Mouse (Mus musculus) limb, embryonic 13.5 days (tissue): ENCODE measurements around the gene Rpl27a. TPM values are rescaled to one million over a fixed set of nuclear protein-coding genes. Genes with fewer than 3 reads are reported as not detected.

ENCODE experiments used
- ATAC-seq: fragments of 200-750 bp; cut with Nextera tagmentation; 2 replicates; pipeline ENCODE4 v1.8.0; 2017; ENCODE audit warnings: low read depth, moderate number of reproducible peaks, moderate TSS enrichment; ENCODE audit not compliant: low FRiP score
- H3K27ac ChIP-seq: fragments of 300-500 bp; sonication (generic); 2 replicates; pipeline ENCODE4 v1.5.1; 2015; ENCODE audit warnings: inconsistent platforms, mild to moderate bottlenecking, moderate library complexity
- H3K27me3 ChIP-seq: fragments of 300-500 bp; sonication (generic); 2 replicates; pipeline ENCODE4 v1.6.1; 2015; ENCODE audit warnings: mild to moderate bottlenecking, inconsistent platforms
- H3K36me3 ChIP-seq: fragments of 300-500 bp; sonication (generic); 2 replicates; pipeline ENCODE4 v1.6.1; 2015; ENCODE audit warnings: inconsistent platforms, mild to moderate bottlenecking, moderate library complexity
- H3K4me1 ChIP-seq: fragments of 300-500 bp; sonication (generic); 2 replicates; pipeline ENCODE4 v1.6.1; 2015; ENCODE audit warnings: inconsistent platforms
- H3K4me2 ChIP-seq: fragments of 300-500 bp; sonication (generic); replicated peaks from 2 replicates; pipeline ENCODE4 v1.6.1; 2015; ENCODE audit warnings: inconsistent platforms, mild to moderate bottlenecking, moderate library complexity
- H3K4me3 ChIP-seq: fragments of 300-500 bp; sonication (generic); 2 replicates; pipeline ENCODE4 v1.5.1; 2015; ENCODE audit warnings: moderate library complexity, mild to moderate bottlenecking, inconsistent platforms
- H3K9ac ChIP-seq: fragments of 300-500 bp; sonication (generic); 2 replicates; pipeline ENCODE4 v1.6.1; 2015; ENCODE audit warnings: mild to moderate bottlenecking, inconsistent platforms
- H3K9me3 ChIP-seq: fragments of 300-500 bp; sonication (generic); 2 replicates; pipeline ENCODE4 v1.6.1; 2016; ENCODE audit warnings: inconsistent platforms
- WGBS: fragments of 180-500 bp; shearing (Covaris S2); methylation state at CpG from one replicate; pipeline ENCODE4 v1.1.7; 2015; 5-methylcytosine and 5-hydroxymethylcytosine counted together
- polyA plus RNA-seq: library from polyadenylated mRNA; unstranded; fragments of >200 nt; fragmentation: Nextera tagmentation; extraction: Ambion mirVana; gene quantifications from 2 replicates; pipeline ENCODE4 v1.2.1, GENCODE M21; 2015

Gene Rpl27a
- 141 and 145 TPM in 2 replicates for polyA plus RNA-seq

DNA sequence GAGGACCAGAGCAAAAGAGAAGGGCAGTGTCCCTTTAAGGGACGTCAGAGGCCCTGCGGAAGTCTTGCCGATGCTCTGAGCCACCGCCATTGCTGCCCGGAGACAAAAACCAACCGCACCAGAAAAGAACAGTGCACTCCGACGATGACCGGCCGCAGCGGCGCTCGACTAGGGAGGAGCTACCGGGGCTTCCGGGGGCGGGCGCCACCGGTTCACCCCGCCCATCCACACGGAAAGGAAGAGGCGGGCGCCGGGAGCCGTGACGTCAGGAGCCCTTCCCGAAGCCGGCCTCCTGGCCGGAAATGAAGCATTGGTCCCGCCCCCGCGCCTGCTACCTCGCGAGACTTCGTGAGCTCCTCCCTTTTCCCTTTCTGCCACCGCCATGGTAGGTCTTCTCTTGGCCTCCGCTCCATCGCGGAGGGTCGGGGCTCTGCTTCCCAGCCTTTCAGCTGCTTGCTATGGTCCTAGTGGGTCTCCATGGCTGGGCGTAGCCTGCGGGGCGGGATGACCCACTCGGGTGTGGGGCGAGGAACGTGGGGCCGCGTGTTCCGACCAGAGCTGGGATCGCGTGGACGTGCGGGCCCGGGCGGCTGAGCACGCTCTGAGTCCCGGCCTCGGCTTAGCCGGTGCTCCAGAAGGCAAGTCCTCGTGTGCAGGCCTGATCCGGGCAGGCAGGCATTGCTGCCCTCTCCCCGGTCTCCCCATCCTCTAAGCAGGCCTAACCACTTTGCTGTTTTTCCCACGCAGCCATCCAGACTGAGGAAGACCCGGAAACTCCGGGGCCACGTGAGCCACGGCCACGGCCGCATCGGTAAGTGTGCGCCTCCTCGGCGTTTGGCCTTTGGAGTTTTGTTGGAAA lies at the start of gene Rpl27a:
Gene Rpl27a (plus strand): TSS at position 310 of the 859 bp plus-strand sequence.
- under 1% methylated on average over 72 of the region's 72 CpGs for WGBS
- H3K4me1 ChIP-seq = peaks cover 32% of the 10 kb centered on the region
- no peaks in the 10 kb centered on the region for H3K9me3 ChIP-seq
- H3K4me3 ChIP-seq = peak within 1 kb of the TSS; percentile 96
- H3K27ac ChIP-seq = peak within 1 kb of the TSS; percentile 98
- H3K36me3 ChIP-seq = peaks cover 36% of the 10 kb centered on the region
- H3K4me2 ChIP-seq = peak within 1 kb of the TSS; percentile 77
- H3K9ac ChIP-seq = peak within 1 kb of the TSS; percentile 99
- H3K27me3 ChIP-seq = no peaks in the 10 kb centered on the region
- ATAC-seq = peak; percentile 94

- Histone ChIP-seq H3K4me1 (no peaks in the 10 kb centered on the region), H3K9ac (no peak overlapping the region)
Measured at GRCm38 (mm10) chr7:109470700-109471099, 48.2 kb upstream of the Rpl27a start.

GRCm38 (mm10) chr7:109477926-109478325 lies 41.0 kb upstream of the Rpl27a start:
- no peak overlapping the region for H3K27ac ChIP-seq
- no peak overlapping the region for H3K4me3 ChIP-seq
- H3K9me3 ChIP-seq = no peaks in the 10 kb centered on the region
- no peaks in the 10 kb centered on the region for H3K27me3 ChIP-seq
- H3K9ac ChIP-seq = no peak overlapping the region
- no peak overlapping the region for H3K4me2 ChIP-seq
- 72% methylated on average over 3 of the region's 3 CpGs for WGBS
- no peaks in the 10 kb centered on the region for H3K4me1 ChIP-seq
- no peak for ATAC-seq
- no peaks in the 10 kb centered on the region for H3K36me3 ChIP-seq

More at GRCm38 (mm10) chr7:109470700-109471099, 48.2 kb upstream of the Rpl27a start:
- Histone ChIP-seq H3K27me3 (no peaks in the 10 kb centered on the region), H3K36me3 (no peaks in the 10 kb centered on the region), H3K4me3 (no peak overlapping the region), H3K27ac (no peak overlapping the region), H3K9me3 (no peaks in the 10 kb centered on the region), H3K4me2 (no peak overlapping the region)
- ATAC-seq = no peak
- 79% methylated on average over 4 of the region's 4 CpGs for WGBS

DNA sequence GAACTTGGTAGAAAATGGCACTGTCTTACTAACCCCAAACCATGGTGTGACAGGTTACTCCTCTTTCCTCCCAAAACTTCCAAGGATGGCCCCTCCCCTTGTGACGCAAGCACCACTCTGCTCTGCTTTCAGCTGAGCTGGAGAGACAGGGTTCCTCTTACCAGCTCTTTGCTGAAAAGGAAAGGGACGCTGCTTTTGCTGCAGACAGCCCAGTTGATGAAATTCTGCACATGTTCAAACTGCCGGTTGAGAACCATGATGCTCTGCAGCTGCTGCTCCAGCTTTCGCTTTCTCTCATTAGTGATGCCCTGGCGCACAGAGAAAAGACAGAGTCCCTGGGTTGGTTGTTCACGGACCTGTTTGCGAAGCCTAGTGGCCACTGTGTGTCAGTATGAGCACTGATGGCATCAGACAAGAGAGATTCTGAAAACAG lies 38.2 kb upstream of the Rpl27a start:
- Histone ChIP-seq H3K27me3 (no peaks in the 10 kb centered on the region), H3K4me1 (no peaks in the 10 kb centered on the region), H3K4me2 (peak overlapping the region; percentile 35; the same call in 1 of the 2 replicates), H3K9me3 (no peaks in the 10 kb centered on the region), H3K4me3 (no peak overlapping the region), H3K27ac (no peak overlapping the region), H3K36me3 (no peaks in the 10 kb centered on the region), H3K9ac (no peak overlapping the region)
- whole genome bisulfite sequencing = 29% methylated on average over 7 of the region's 7 CpGs
- peak; percentile 59; the same call in 1 of the 2 replicates for ATAC-seq

DNA sequence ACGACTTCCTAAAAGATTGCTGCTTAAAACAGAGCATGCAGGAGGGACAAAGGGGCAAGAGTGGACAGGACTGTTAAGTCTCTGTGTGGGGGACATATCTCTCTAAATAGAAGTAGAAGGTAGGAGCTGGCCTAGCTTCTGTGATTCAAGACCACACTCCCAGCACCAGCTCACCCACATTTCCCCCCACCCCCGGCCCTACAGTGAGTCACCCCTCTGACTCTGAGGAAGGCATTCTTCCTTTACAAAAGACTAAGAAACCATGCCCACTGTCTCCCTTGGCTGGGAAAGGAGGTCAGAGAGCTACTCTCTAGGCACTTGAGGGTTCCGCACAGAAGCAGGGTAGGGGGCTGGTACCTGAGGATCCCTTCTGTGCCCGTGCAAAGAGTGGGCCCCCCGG lies 34.7 kb upstream of the Rpl27a start:
- WGBS = 76% methylated on average over 5 of the region's 5 CpGs
- H3K4me2 ChIP-seq = no peak overlapping the region

DNA sequence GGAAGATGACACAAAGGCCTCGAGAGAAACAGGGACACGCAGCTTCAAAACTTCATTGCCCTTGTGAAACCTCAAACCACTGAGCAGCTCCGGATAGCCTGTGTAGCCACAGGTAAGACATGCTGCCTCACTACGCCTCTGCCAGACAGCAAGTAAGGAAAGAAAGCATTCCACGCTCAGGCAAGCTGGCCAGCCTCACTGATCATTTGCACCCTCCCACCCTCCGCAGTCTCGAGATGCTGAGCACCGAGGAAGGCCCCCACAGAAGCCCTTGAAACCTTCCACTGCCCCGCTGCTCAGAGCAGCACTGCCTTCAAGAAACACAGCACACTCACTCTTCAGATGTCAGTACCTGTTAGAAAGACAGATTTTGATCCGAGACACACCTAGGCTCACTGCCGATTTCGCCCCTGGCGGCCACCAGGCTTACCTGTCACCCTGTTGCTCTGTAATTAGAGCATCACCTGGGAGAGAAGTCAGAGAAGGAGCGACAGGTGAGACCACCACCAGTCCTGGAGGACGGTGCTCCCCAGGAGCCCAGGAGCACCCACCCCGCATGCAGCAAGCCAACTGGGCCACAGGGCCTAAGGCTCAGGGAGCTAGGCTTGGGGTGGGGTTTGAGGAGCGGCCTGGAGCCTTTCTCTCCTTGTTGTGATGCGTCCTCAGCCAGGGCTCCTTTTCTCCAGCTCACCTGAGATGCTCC lies 26.2 kb upstream of the Rpl27a start:
- Histone ChIP-seq H3K9ac (peak overlapping the region; percentile 45; the same call in 1 of the 2 replicates), H3K4me3 (no peak overlapping the region), H3K27ac (no peak overlapping the region), H3K36me3 (no peaks in the 10 kb centered on the region), H3K4me1 (peaks cover 9% of the 10 kb centered on the region), H3K9me3 (no peaks in the 10 kb centered on the region), H3K27me3 (peaks cover 31% of the 10 kb centered on the region), H3K4me2 (peak overlapping the region; percentile 53; the same call in 1 of the 2 replicates)
- ATAC-seq = no peak
- WGBS = 61% methylated on average over 18 of the region's 18 CpGs

More for the DNA sequence above, 34.7 kb upstream of the Rpl27a start:
- Histone ChIP-seq H3K27me3 (no peaks in the 10 kb centered on the region), H3K36me3 (no peaks in the 10 kb centered on the region), H3K4me1 (no peaks in the 10 kb centered on the region), H3K9ac (no peak overlapping the region), H3K27ac (no peak overlapping the region), H3K4me3 (no peak overlapping the region), H3K9me3 (no peaks in the 10 kb centered on the region)
- no peak for ATAC-seq

GRCm38 (mm10) chr7:109493319-109494316 lies 25.3 kb upstream of the Rpl27a start:
- WGBS = 11% methylated on average over 21 of the region's 21 CpGs
- no peaks in the 10 kb centered on the region for H3K9me3 ChIP-seq
- H3K36me3 ChIP-seq = no peaks in the 10 kb centered on the region
- ATAC-seq = peak; percentile 36; the same call in 1 of the 2 replicates
- H3K27me3 ChIP-seq = peaks cover 31% of the 10 kb centered on the region
- H3K4me2 ChIP-seq = peak overlapping the region; percentile 53
- H3K4me3 ChIP-seq = peak overlapping the region; percentile 19
- peak overlapping the region; percentile 45; the same call in 1 of the 2 replicates for H3K9ac ChIP-seq
- H3K4me1 ChIP-seq = peaks cover 9% of the 10 kb centered on the region
- no peak overlapping the region for H3K27ac ChIP-seq

DNA sequence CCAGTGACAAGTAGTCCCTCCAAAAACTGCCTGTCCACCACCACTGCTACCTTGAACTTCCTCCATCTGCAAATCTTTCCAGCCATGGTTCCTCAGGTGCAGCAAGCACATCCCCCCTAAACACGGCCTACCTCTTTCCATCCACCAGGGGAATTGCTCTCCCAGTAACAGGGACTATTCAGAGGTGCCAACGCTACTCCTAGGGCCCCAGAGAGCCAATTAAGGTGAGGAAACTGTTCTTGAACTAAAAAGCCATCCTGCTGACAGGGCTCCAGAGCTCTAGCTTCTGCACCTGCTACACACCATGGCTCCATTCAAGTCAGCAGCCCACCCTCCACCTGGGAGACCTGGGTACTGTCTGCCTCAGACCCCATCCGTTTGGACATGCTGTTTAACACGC lies 21.4 kb upstream of the Rpl27a start:
- no peak overlapping the region for H3K27ac ChIP-seq
- peaks cover 25% of the 10 kb centered on the region for H3K27me3 ChIP-seq
- H3K36me3 ChIP-seq = no peaks in the 10 kb centered on the region
- WGBS = 50% methylated on average over 4 of the region's 4 CpGs
- peaks cover 9% of the 10 kb centered on the region for H3K4me1 ChIP-seq
- no peak for ATAC-seq
- H3K4me2 ChIP-seq = no peak overlapping the region
- no peaks in the 10 kb centered on the region for H3K9me3 ChIP-seq
- no peak overlapping the region for H3K4me3 ChIP-seq
- no peak overlapping the region for H3K9ac ChIP-seq

DNA sequence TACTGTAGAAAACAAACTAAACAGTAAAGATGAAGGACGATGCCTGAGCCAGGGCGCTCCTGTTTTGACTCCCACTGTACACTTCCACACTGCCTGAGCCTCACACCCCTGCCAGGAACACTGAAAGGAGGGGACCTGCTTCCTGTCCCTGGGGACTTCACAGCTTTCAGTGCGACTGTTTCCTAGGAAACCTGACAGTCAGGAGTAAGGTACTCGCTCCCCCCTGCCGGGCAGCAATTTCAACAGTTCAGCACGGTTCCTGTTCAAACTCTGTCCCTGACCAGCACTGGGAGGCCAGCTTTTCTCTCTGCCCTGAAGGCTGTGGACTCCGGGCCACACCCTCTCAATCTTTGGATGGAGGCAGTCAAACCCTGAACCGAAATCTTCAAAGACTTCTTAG lies 11.8 kb upstream of the Rpl27a start:
- no peak overlapping the region for H3K27ac ChIP-seq
- 6% methylated on average over 8 of the region's 8 CpGs for WGBS
- H3K4me3 ChIP-seq = no peak overlapping the region
- H3K9me3 ChIP-seq = no peaks in the 10 kb centered on the region
- H3K9ac ChIP-seq = no peak overlapping the region
- H3K27me3 ChIP-seq = no peaks in the 10 kb centered on the region
- peak overlapping the region; percentile 28 for H3K4me2 ChIP-seq
- H3K4me1 ChIP-seq = peaks cover 9% of the 10 kb centered on the region
- ATAC-seq = no peak
- H3K36me3 ChIP-seq = no peaks in the 10 kb centered on the region

DNA sequence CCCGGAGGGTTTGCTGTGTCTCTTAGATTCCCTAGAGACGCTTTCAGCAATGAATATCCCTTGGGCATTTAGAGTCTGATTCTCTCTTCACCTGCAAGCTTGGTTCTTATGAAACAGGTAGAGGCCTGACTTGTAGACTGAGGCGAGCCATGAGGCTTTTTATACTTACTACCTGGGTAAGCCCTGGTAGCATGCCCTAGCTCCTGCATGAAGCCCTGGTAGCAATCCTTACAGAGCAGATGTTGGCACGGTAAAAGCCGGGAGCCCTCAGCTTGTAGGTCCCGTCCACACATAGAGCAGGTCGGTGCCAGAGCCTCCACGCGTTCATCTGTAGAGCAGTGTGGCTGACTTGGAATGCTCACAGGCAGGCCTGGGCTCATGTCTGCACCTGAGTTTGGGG lies 11.4 kb upstream of the Rpl27a start:
- Histone ChIP-seq H3K4me2 (peak overlapping the region; percentile 28), H3K4me1 (peaks cover 9% of the 10 kb centered on the region), H3K9me3 (no peaks in the 10 kb centered on the region), H3K27me3 (no peaks in the 10 kb centered on the region), H3K27ac (no peak overlapping the region), H3K36me3 (no peaks in the 10 kb centered on the region), H3K4me3 (no peak overlapping the region), H3K9ac (no peak overlapping the region)
- 37% methylated on average over 9 of the region's 9 CpGs for WGBS
- ATAC-seq = no peak

GRCm38 (mm10) chr7:109508034-109508433 lies 10.9 kb upstream of the Rpl27a start, which contains the start of gene Trim66:
Gene Trim66 (minus strand): TSS chr7:109508134.
- H3K27ac ChIP-seq = no peak within 1 kb of the TSS
- no peaks in the 10 kb centered on the region for H3K27me3 ChIP-seq
- H3K4me2 ChIP-seq = peak within 1 kb of the TSS; percentile 28
- H3K9ac ChIP-seq = no peak within 1 kb of the TSS
- H3K9me3 ChIP-seq = no peaks in the 10 kb centered on the region
- WGBS = 87% methylated on average over 4 of the region's 4 CpGs
- no peaks in the 10 kb centered on the region for H3K36me3 ChIP-seq
- ATAC-seq = no peak
- peaks cover 9% of the 10 kb centered on the region for H3K4me1 ChIP-seq
- H3K4me3 ChIP-seq = no peak within 1 kb of the TSS
